Mouse (Mus musculus): ENCODE data around the gene F8a. TPM values are rescaled to one million over a fixed set of nuclear protein-coding genes. Genes with fewer than 3 reads are reported as not detected.
"Not testable (repeated sequence)": the region's sequence is repeated elsewhere in the genome, so short reads cannot be mapped to it uniquely, and the experiment has no call there.

Gene F8a
- polyA plus RNA-seq (2016; fragmentation: Nextera tagmentation; extraction: Ambion mirVana), result 10.9 and 11.1 TPM in 2 replicates

DNA sequence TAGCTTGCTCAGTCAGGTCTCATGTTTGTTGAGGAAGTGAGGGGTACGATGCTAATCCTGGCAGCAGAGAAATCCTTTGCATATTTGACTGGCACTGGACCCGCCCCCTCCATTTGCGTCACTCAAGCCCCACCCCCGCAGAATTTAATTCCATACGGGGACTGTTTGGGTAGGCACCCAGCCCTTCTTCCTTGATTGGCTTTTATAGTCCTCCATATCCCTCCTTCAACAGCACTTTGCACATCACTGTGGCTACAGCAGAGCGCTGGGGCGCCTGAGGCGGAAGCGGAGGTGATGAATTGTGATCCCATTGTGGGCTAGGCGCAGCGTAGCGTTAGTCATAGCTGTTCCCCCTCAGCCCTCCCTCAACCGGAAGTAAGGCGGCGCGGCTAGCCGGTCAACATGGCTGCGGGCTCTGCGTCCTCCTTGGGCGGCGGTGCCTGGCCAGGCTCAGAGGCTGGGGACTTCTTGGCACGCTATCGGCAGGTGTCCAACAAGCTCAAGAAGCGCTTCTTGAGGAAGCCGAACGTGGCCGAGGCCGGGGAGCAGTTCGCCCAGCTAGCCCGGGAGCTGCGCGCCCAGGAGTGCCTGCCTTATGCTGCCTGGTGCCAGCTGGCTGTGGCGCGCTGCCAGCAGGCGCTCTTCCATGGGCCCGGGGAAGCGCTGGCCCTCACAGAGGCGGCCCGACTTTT is at the start of gene F8a:
TSS of gene F8a (plus strand) at position 378 of the 692 bp plus-strand sequence.
- peak within 1 kb of the TSS; percentile 90 for H3K27ac ChIP-seq (ENCODE audit: poor library complexity, severe bottlenecking)
- peaks cover 15% of the 10 kb centered on the region; the same call in 1 of the 2 replicates for H3K27me3 ChIP-seq (replicated peaks)
- H3K36me3 ChIP-seq, result no peaks in the 10 kb centered on the region
- peak within 1 kb of the TSS; percentile 79 for H3K9ac ChIP-seq
- no peaks in the 10 kb centered on the region for H3K9me3 ChIP-seq (replicated peaks)
- H3K4me1 ChIP-seq (replicated peaks), result no peaks in the 10 kb centered on the region
- H3K4me2 ChIP-seq, result peak within 1 kb of the TSS; percentile 75
- ATAC-seq (ENCODE audit: insufficient number of reproducible peaks, low FRiP score), result peak; percentile 88
- WGBS, result 9% methylated on average over 35 of the region's 39 CpGs
- peak within 1 kb of the TSS; percentile 74 for H3K4me3 ChIP-seq

DNA sequence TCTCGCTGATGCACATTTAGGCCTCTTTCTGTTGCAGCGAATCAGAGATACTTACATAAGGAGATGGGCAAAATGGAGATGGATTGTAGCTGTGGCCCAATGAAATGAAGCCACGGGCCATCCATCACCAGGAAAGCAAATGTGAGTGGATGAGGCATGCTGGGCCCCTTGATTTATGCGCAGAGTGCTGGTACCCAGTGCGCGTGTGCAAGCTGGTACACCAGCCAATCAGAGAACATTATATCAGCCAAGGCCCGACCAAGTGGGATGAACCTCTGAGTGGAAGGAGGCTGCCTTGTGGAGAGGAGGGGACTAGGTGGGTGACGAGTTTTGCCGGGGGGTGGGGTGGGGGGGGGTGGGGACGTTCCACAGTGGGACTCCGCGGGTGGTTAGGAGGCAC is 36.2 kb upstream of the F8a start, which contains the start of gene Xlr3b:
TSS of gene Xlr3b (plus strand) at position 274 of the 400 bp plus-strand sequence.
- 72% methylated on average over 12 of the region's 12 CpGs for WGBS
- not testable (repeated sequence) for H3K27ac ChIP-seq (ENCODE audit: poor library complexity, severe bottlenecking); ATAC-seq (ENCODE audit: insufficient number of reproducible peaks, low FRiP score); H3K9me3 ChIP-seq (replicated peaks); H3K4me1 ChIP-seq (replicated peaks); H3K4me2 ChIP-seq; H3K4me3 ChIP-seq; H3K36me3 ChIP-seq; H3K9ac ChIP-seq; H3K27me3 ChIP-seq (replicated peaks)

DNA sequence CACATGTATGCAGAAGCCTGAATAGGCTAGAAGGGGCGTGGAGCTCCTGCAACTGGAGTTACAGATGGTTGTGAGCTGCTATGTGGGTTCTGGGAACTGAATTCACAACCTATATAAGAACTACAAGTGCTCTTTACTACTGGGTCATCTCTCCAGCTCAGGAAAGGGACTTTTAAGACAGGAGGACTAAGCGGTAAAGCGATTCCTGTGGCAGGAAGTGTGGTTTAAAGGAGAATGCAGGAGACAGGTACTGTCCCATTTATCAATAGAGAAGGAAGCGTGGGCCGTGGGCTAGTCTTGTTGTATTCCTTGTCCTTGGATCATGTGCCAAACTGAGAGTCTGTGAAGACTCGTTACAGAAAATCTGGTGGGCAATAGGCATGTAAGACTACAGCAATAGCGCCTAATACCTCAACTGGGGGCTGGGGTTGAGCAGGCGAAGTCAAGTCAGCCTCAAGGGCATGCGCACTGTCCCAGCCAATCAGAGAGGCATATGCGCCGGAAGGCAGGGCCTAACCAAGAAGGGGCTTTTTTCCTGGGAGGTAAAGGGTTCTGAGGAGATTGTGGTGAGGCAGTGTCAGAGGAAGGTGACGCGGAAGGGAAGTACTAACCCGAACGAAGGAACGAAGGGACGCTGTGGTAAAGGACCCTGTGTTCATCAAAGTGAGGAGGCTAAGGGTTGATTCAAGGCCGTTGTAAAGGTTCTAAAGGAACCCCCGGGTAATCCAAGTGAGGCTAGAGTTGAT is 14.1 kb upstream of the F8a start, which contains the start of gene Xlr4b:
TSS of gene Xlr4b (plus strand) at position 515 of the 746 bp plus-strand sequence.
- H3K4me1 ChIP-seq (replicated peaks); H3K4me3 ChIP-seq; H3K9me3 ChIP-seq (replicated peaks); H3K4me2 ChIP-seq; H3K36me3 ChIP-seq; H3K27ac ChIP-seq (ENCODE audit: poor library complexity, severe bottlenecking); ATAC-seq (ENCODE audit: insufficient number of reproducible peaks, low FRiP score); H3K9ac ChIP-seq; H3K27me3 ChIP-seq (replicated peaks): not testable (repeated sequence)
- WGBS, result 66% methylated on average over 18 of the region's 19 CpGs

DNA sequence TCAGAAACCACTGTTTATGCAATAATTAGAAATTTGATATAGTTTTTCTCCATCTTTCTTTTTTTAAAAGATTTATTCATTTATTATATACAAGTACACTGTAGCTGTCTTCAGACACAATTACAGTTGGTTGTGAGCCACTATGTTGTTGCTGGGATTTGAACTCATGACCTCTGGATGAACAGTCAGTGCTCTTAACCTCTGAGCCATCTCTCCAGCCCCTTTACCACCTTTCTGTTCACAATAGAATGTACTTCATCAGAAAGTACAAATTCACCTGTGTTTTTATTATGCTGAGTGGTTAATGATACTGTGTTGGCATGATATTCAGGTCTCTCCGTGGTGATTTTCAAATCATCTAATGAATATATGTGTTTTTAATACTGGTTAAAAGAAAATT is 2.7 kb upstream of the F8a start:
- WGBS, result 31% methylated on average over 1 of the region's 1 CpGs
- H3K9ac ChIP-seq, result no peak overlapping the region
- no peak overlapping the region for H3K4me2 ChIP-seq
- no peak for ATAC-seq (ENCODE audit: insufficient number of reproducible peaks, low FRiP score)
- no peaks in the 10 kb centered on the region for H3K9me3 ChIP-seq (replicated peaks)
- no peaks in the 10 kb centered on the region for H3K4me1 ChIP-seq (replicated peaks)
- H3K27ac ChIP-seq (ENCODE audit: poor library complexity, severe bottlenecking), result no peak overlapping the region
- peaks cover 15% of the 10 kb centered on the region; the same call in 1 of the 2 replicates for H3K27me3 ChIP-seq (replicated peaks)
- no peak overlapping the region for H3K4me3 ChIP-seq
- no peaks in the 10 kb centered on the region for H3K36me3 ChIP-seq

DNA sequence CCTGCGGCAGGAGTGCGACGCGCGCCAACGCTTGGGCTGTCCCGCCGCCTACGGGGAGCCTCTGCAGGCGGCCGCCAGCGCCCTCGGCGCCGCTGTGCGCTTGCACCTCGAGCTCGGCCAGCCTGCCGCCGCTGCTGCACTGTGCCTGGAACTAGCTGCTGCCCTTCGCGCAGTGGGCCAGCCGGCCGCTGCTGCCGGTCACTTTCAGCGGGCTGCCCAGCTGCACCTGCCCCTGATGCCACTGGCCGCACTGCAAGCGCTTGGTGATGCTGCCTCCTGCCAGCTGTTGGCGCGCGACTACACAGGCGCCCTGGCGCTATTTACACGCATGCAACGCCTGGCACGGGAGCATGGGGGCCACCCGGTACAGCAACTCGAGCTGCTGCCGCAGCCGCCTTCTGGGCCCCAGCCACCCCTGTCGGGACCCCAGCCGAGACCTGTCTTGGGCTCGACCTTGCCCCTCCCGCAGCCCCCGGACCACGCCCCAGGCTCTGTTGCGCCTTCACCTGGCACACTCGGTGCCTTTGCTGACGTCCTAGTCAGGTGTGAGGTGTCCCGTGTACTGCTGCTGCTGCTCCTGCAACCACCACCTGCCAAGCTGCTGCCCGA is 619 bp downstream of the F8a start:
- H3K4me3 ChIP-seq, result peak overlapping the region; percentile 74
- no peaks in the 10 kb centered on the region for H3K4me1 ChIP-seq (replicated peaks)
- peak overlapping the region; percentile 79 for H3K9ac ChIP-seq
- peak overlapping the region; percentile 75 for H3K4me2 ChIP-seq
- peak overlapping the region; percentile 90 for H3K27ac ChIP-seq (ENCODE audit: poor library complexity, severe bottlenecking)
- ATAC-seq (ENCODE audit: insufficient number of reproducible peaks, low FRiP score), result peak; percentile 57; the same call in 1 of the 2 replicates
- peaks cover 15% of the 10 kb centered on the region; the same call in 1 of the 2 replicates for H3K27me3 ChIP-seq (replicated peaks)
- no peaks in the 10 kb centered on the region for H3K36me3 ChIP-seq
- H3K9me3 ChIP-seq (replicated peaks), result no peaks in the 10 kb centered on the region
- 11% methylated on average over 51 of the region's 51 CpGs for WGBS

DNA sequence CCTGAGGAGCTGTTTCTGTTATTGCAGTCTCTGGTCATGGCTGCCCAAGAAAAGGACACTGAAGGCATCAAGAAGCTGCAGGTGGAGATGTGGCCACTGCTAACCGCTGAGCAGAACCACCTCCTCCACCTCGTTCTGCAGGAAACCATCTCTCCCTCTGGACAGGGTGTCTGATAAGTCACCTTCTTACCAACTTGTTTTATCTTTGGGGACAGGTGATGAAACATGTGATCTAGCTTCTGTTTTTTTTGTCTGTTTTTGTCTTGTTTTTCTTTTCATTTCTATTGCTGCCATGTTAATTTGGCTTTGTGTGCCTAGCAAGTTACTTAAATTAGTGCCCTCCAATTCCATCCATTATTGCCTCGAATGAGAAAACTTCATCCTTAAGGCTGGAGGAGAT is 1.2 kb downstream of the F8a start:
- no peak overlapping the region for H3K27ac ChIP-seq (ENCODE audit: poor library complexity, severe bottlenecking)
- H3K9ac ChIP-seq, result peak overlapping the region; percentile 79; the same call in 1 of the 2 replicates
- no peaks in the 10 kb centered on the region for H3K9me3 ChIP-seq (replicated peaks)
- peaks cover 15% of the 10 kb centered on the region; the same call in 1 of the 2 replicates for H3K27me3 ChIP-seq (replicated peaks)
- ATAC-seq (ENCODE audit: insufficient number of reproducible peaks, low FRiP score), result no peak
- H3K36me3 ChIP-seq, result no peaks in the 10 kb centered on the region
- no peaks in the 10 kb centered on the region for H3K4me1 ChIP-seq (replicated peaks)
- 31% methylated on average over 3 of the region's 3 CpGs for WGBS
- peak overlapping the region; percentile 74 for H3K4me3 ChIP-seq
- H3K4me2 ChIP-seq, result peak overlapping the region; percentile 75

DNA sequence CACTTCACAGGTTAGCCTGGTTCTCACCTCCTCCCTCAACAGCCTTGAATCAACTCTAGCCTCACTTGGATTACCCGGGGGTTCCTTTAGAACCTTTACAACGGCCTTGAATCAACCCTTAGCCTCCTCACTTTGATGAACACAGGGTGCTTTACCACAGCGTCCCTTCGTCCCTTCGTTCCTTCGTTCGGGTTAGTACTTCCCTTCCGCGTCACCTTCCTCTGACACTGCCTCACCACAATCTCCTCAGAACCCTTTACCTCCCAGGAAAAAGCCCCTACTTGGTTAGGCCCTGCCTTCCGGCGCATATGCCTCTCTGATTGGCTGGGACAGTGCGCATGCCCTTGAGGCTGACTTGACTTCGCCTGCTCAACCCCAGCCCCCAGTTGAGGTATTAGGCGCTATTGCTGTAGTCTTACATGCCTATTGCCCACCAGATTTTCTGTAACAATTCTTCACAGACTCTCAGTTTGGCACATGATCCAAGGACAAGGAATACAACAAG is 14.8 kb downstream of the F8a start, which contains the start of gene Xlr4c:
TSS of gene Xlr4c (minus strand) at position 310 of the 505 bp plus-strand sequence.
- not testable (repeated sequence) for H3K9ac ChIP-seq; H3K36me3 ChIP-seq; H3K9me3 ChIP-seq (replicated peaks); H3K4me3 ChIP-seq; H3K27ac ChIP-seq (ENCODE audit: poor library complexity, severe bottlenecking); H3K4me1 ChIP-seq (replicated peaks); H3K27me3 ChIP-seq (replicated peaks); ATAC-seq (ENCODE audit: insufficient number of reproducible peaks, low FRiP score); H3K4me2 ChIP-seq
- WGBS, result 76% methylated on average over 14 of the region's 14 CpGs

DNA sequence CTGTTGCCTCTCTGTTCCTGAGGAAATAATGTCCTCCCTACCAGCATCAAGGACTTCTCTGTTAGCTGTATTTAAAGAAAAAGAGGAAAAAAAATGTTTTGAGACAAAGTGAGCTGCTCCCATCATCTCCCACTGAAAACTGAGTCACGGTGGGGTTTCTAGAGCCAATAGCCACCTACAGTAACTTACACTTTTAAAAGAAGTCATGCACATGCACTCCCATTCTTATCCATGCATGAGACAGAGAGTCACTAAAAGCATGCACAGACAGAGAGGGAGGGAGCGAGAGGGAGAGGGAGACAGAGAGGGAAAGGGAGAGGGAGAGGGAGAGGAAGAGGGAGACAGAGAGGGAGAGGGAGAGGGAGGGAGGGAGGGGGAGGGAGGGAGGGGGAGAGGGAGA is 34.3 kb downstream of the F8a start:
- not testable (repeated sequence) for H3K27ac ChIP-seq (ENCODE audit: poor library complexity, severe bottlenecking); H3K9me3 ChIP-seq (replicated peaks); H3K36me3 ChIP-seq; H3K9ac ChIP-seq; H3K4me2 ChIP-seq; H3K4me3 ChIP-seq; ATAC-seq (ENCODE audit: insufficient number of reproducible peaks, low FRiP score); H3K4me1 ChIP-seq (replicated peaks); H3K27me3 ChIP-seq (replicated peaks)
- 68% methylated on average over 1 of the region's 2 CpGs for WGBS

DNA sequence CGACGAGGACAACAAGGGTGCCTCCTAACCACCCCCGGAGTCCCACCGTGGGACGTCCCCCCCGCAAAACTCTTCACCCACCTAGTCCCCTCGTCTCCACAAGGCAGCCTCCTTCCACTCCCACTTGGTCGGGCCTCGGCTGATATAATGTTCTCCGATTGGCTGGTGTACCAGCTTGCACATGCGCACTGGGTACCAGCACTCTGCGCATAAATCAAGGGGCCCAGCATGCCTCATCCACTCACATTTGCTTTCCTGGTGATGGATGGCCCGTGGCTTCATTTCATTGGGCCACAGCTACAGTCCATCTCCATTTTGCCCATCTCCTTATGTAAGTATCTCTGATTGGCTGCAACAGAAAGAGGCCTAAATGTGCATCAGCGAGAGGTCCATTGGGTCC is 37.2 kb downstream of the F8a start, which contains the start of gene Xlr3c:
TSS of gene Xlr3c (minus strand) at position 121 of the 400 bp plus-strand sequence.
- not testable (repeated sequence) for H3K27me3 ChIP-seq (replicated peaks); H3K9ac ChIP-seq; H3K4me1 ChIP-seq (replicated peaks); H3K4me3 ChIP-seq; H3K36me3 ChIP-seq; H3K9me3 ChIP-seq (replicated peaks); ATAC-seq (ENCODE audit: insufficient number of reproducible peaks, low FRiP score); H3K27ac ChIP-seq (ENCODE audit: poor library complexity, severe bottlenecking); H3K4me2 ChIP-seq
- WGBS, result 82% methylated on average over 14 of the region's 14 CpGs

Measured in heart, embryonic 12.5 days (tissue).